In the genomic region with DNA sequence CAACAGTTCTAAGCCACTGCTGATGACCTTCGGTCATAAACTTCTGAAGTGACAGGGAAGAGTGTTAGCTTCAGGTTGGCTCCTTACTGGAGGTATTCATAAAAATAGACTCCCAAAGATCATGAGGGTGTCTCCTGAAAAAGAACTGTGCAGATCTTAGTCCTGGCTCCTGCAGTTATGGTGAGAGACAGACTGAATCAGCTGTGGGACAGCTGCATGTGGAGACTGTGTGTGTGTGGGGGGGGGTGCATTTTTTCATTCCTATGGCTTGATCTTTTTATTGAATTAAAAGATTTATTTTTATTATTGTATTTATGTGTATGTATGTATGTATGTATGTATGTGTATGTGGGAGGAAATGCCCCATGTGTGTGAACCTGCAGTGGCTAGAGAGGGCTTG, we compare ENCODE assay signal across 21 mouse cellular contexts.
DNase-seq lines count a peak whose midpoint lies in the region; ATAC-seq and TF ChIP-seq lines count a peak whose summit lies in the region.
"Had no signal": no experiment of that assay in that cellular context is flagged by ENCODE, and none has a peak within 500 bp of the region (broad histone marks: within the 10 kb centered on the region; RNA-seq: fewer than 3 reads in every experiment).

No protein-coding gene starts in this region.

- no peaks in the 10 kb centered on the region for H3K27me3 ChIP-seq in midbrain, embryonic 14.5 days (ENCODE audit: control insufficient read depth, insufficient read depth, low read length)
- no peaks in the 10 kb centered on the region for H3K27me3 ChIP-seq in midbrain, embryonic 13.5 days
- H3K27me3 ChIP-seq: CH12.LX; embryonic facial prominence, embryonic 12.5 days; forebrain, embryonic 13.5 days; forebrain, embryonic 15.5 days; Patski had no signal

- no peaks in the 10 kb centered on the region for H3K9me3 ChIP-seq in midbrain, embryonic 14.5 days (ENCODE audit: control insufficient read depth, low read length)
- H3K9me3 ChIP-seq in midbrain, embryonic 13.5 days: no peaks in the 10 kb centered on the region
- H3K9me3 ChIP-seq: embryonic facial prominence, embryonic 10.5 days; embryonic facial prominence, embryonic 12.5 days; forebrain, embryonic 13.5 days; forebrain, embryonic 15.5 days; G1E had no signal

- 95% methylated on average over 1 of the region's 1 CpGs for WGBS in midbrain, embryonic 14.5 days
- WGBS in midbrain, embryonic 13.5 days: 100% methylated on average over 1 of the region's 1 CpGs

- no peak overlapping the region for H3K9ac ChIP-seq in midbrain, embryonic 14.5 days (replicated peaks; ENCODE audit: low read length)
- H3K9ac ChIP-seq in midbrain, embryonic 13.5 days (replicated peaks): no peak overlapping the region
- H3K9ac ChIP-seq: embryonic facial prominence, embryonic 12.5 days; forebrain, embryonic 13.5 days; forebrain, embryonic 15.5 days had no signal

- peak overlapping the region; percentile 79 for H3K27ac ChIP-seq in gastrocnemius, adult 2 months
- H3K27ac ChIP-seq in midbrain, embryonic 14.5 days (replicated peaks; ENCODE audit: low read depth, low read length): no peak overlapping the region
- no peak overlapping the region for H3K27ac ChIP-seq in midbrain, embryonic 13.5 days
- H3K27ac ChIP-seq: embryonic facial prominence, embryonic 10.5 days; embryonic facial prominence, embryonic 12.5 days; forebrain, embryonic 13.5 days; forebrain, embryonic 15.5 days had no signal

- H3K4me2 ChIP-seq in midbrain, embryonic 14.5 days (ENCODE audit: low read length): no peak overlapping the region
- H3K4me2 ChIP-seq in midbrain, embryonic 13.5 days (replicated peaks): no peak overlapping the region
- H3K4me2 ChIP-seq: embryonic facial prominence, embryonic 12.5 days; forebrain, embryonic 13.5 days; forebrain, embryonic 15.5 days had no signal

- DNase-seq in gastrocnemius, adult 2 months: no peak
- DNase-seq in gastrocnemius, postnatal 14 days: no peak
- DNase-seq in midbrain, embryonic 14.5 days: no peak
- no peak for DNase-seq in right cerebral cortex, postnatal 36 days (ENCODE audit: low spot score in 2 of 2)
- DNase-seq: adrenal gland, adult 8-10 months; adrenal gland, postnatal 14 days; adrenal gland, postnatal 36 days; B cell, adult 2 months; cerebellum, adult 11-12 months; cerebellum, adult 2 months; cerebellum, adult 9-10 months; cerebellum, postnatal 10 days; cerebellum, postnatal 25 days had no signal

- intact Hi-C loops in gastrocnemius, adult 2 months (cut with DNase I): no loop called here
- intact Hi-C loops in gastrocnemius, postnatal 14 days (cut with DNase I; ENCODE audit: low total_unique reads): no loop called here

- 0 out of 2 replicates have a peak, but pooled peaks have one; percentile 27 for ATAC-seq in midbrain, embryonic 14.5 days (ENCODE audit: low FRiP score, low TSS enrichment)
- no peak for ATAC-seq in midbrain, embryonic 13.5 days
- ATAC-seq: forebrain, embryonic 13.5 days; forebrain, embryonic 15.5 days; Patski had no signal

- no peaks in the 10 kb centered on the region for H3K36me3 ChIP-seq in midbrain, embryonic 14.5 days (ENCODE audit: control insufficient read depth, insufficient read depth, low read length)
- no peaks in the 10 kb centered on the region for H3K36me3 ChIP-seq in midbrain, embryonic 13.5 days
- H3K36me3 ChIP-seq: embryonic facial prominence, embryonic 10.5 days; embryonic facial prominence, embryonic 12.5 days; forebrain, embryonic 15.5 days; G1E had no signal

- no peaks in the 10 kb centered on the region for H3K4me1 ChIP-seq in midbrain, embryonic 14.5 days (ENCODE audit: control insufficient read depth, insufficient read depth, low read length)
- no peaks in the 10 kb centered on the region for H3K4me1 ChIP-seq in midbrain, embryonic 13.5 days (replicated peaks)
- H3K4me1 ChIP-seq: embryonic facial prominence, embryonic 10.5 days; embryonic facial prominence, embryonic 12.5 days; forebrain, embryonic 13.5 days; forebrain, embryonic 15.5 days had no signal

- TF ChIP-seq CTCF in gastrocnemius, adult 2 months (IDR thresholded peaks at IDR 0.05): no peak

- H3K4me3 ChIP-seq in gastrocnemius, adult 2 months: no peak overlapping the region
- no peak overlapping the region for H3K4me3 ChIP-seq in midbrain, embryonic 14.5 days (replicated peaks; ENCODE audit: low read depth, low read length)
- no peak overlapping the region for H3K4me3 ChIP-seq in midbrain, embryonic 13.5 days (replicated peaks)
- H3K4me3 ChIP-seq: embryonic facial prominence, embryonic 10.5 days; embryonic facial prominence, embryonic 12.5 days; forebrain, embryonic 13.5 days; forebrain, embryonic 15.5 days had no signal
